9 mouse cellular contexts compared by ENCODE assay signal in the genomic region with DNA sequence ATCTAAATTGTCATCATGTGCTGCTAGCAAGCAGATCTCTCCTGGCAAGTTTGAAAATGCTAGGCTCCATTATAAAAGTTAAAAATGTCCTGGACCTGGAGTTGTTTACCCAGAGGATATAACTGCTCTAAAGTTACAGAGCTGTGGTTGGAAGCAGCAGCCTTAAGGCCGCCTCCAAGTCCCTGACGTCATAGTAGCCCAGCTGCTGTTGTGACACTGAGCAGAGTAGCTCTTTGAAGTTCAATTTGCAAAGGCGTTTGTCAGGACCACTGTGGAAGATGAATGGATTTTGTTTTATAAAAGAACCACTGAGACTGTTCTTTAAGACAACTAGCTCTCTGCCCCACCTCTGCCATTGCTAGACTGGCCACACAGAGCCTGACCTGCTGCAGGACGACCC. TPM values are rescaled to one million over a fixed set of nuclear protein-coding genes. Genes with fewer than 3 reads are reported as not detected.
DNase-seq lines count a peak whose midpoint lies in the region; ATAC-seq lines count a peak whose summit lies in the region.
"Had no signal": no experiment of that assay in that cellular context is flagged by ENCODE, and none has a peak within 500 bp of the region (broad histone marks: within the 10 kb centered on the region; RNA-seq: fewer than 3 reads in every experiment).

A gene (plus strand): TSS at position 154 of the 400 bp plus-strand sequence.

- no peak within 1 kb of the TSS for H3K4me3 ChIP-seq in forebrain, embryonic 16.5 days (replicated peaks; ENCODE audit: low read length)
- H3K4me3 ChIP-seq in stomach, embryonic 15.5 days (replicated peaks) = no peak within 1 kb of the TSS

- no peak within 1 kb of the TSS for H3K9ac ChIP-seq in forebrain, embryonic 16.5 days (replicated peaks; ENCODE audit: low read depth, low read length)
- H3K9ac ChIP-seq in stomach, embryonic 15.5 days = no peak within 1 kb of the TSS

- H3K4me2 ChIP-seq in forebrain, embryonic 16.5 days (ENCODE audit: low read length) = no peak within 1 kb of the TSS
- no peak within 1 kb of the TSS for H3K4me2 ChIP-seq in stomach, embryonic 15.5 days

- H3K36me3 ChIP-seq in forebrain, embryonic 16.5 days (ENCODE audit: control insufficient read depth, insufficient read depth) = no peaks in the 10 kb centered on the region; the same call in 1 of the 2 replicates
- no peaks in the 10 kb centered on the region for H3K36me3 ChIP-seq in stomach, embryonic 15.5 days

- WGBS in forebrain, embryonic 16.5 days = 2% methylated on average over 4 of the region's 4 CpGs
- WGBS in stomach, embryonic 15.5 days = 6% methylated on average over 4 of the region's 4 CpGs

- no peak within 1 kb of the TSS; the same call in 1 of the 2 replicates for H3K27ac ChIP-seq in forebrain, embryonic 16.5 days (ENCODE audit: low read length)
- H3K27ac ChIP-seq in stomach, embryonic 15.5 days = 0 out of 2 replicates have a peak within 1 kb of the TSS, but pooled peaks have one; percentile 35
- H3K27ac ChIP-seq: macrophage had no signal

- DNase-seq in adrenal gland, adult 2 months = peak; percentile 19
- no peak for DNase-seq in adrenal gland, postnatal 4 days (ENCODE audit: low spot score in 2 of 2)
- peak; percentile 38 for DNase-seq in 416B (ENCODE audit: low read depth)
- DNase-seq in layer of hippocampus, adult 8-10 months (ENCODE audit: low spot score in 2 of 2) = peak; percentile 41 to 50
- DNase-seq in lung, postnatal 14 days = peak; percentile 38
- DNase-seq in thymus, postnatal 4 days = no peak

- no peaks in the 10 kb centered on the region for H3K27me3 ChIP-seq in forebrain, embryonic 16.5 days (replicated peaks; ENCODE audit: control insufficient read depth, insufficient read depth, low read length)
- H3K27me3 ChIP-seq in stomach, embryonic 15.5 days (replicated peaks) = no peaks in the 10 kb centered on the region

- no peaks in the 10 kb centered on the region for H3K9me3 ChIP-seq in forebrain, embryonic 16.5 days (ENCODE audit: control insufficient read depth, low read length)
- no peaks in the 10 kb centered on the region for H3K9me3 ChIP-seq in stomach, embryonic 15.5 days

- ATAC-seq in forebrain, embryonic 16.5 days = peak; percentile 86
- peak; percentile 75; the same call in 1 of the 2 replicates for ATAC-seq in stomach, embryonic 15.5 days (ENCODE audit: insufficient read depth, low FRiP score, low read depth)

- peaks cover 10% of the 10 kb centered on the region for H3K4me1 ChIP-seq in forebrain, embryonic 16.5 days (replicated peaks; ENCODE audit: control insufficient read depth, insufficient read depth, low read length)
- H3K4me1 ChIP-seq in stomach, embryonic 15.5 days = no peaks in the 10 kb centered on the region

RNA-seq across cellular contexts. Expression of the gene that starts here (rescaled TPM):
- 1 to 10 TPM; 5.3 to 5.9 TPM for total RNA-seq in adrenal gland, adult 2 months (2021)
- polyA plus RNA-seq in adrenal gland, adult 2 months (2012; rRNA removed) = 0.08 and 0.16 TPM in 2 replicates
- total RNA-seq in adrenal gland, postnatal 4 days (2021) = 1 to 10 TPM; 4.7 to 5.5 TPM
- polyA plus RNA-seq in forebrain, embryonic 16.5 days (2015; fragmentation: Nextera tagmentation; extraction: Ambion mirVana) = 48.2 and 48.7 TPM in 2 replicates
- 10 to 100 TPM; 60.2 to 99.7 (median 75.6) TPM for total RNA-seq in layer of hippocampus, adult 8-10 months (2022)
- 1.4 and 1.8 TPM in 2 replicates for polyA plus RNA-seq in stomach, embryonic 15.5 days (2015; fragmentation: Nextera tagmentation; extraction: Ambion mirVana)
- polyA plus RNA-seq: macrophage had no signal

Comparison
In these comparisons a context has a peak if more than half of its experiments do, and no peak if none do; other contexts are left out.
1. RNA of the gene that starts here (total RNA-seq): 60.2 to 99.7 TPM in layer of hippocampus, adult 8-10 months; 5.3 to 5.9 TPM in adrenal gland, adult 2 months and 4.7 to 5.5 TPM in adrenal gland, postnatal 4 days; every median in the first group is over 4 times any median in the second.
2. RNA of the gene that starts here (polyA plus RNA-seq): 48.2 to 48.7 TPM in forebrain, embryonic 16.5 days; 1.4 to 1.8 TPM in stomach, embryonic 15.5 days and 0.08 to 0.16 TPM in adrenal gland, adult 2 months; every median in the first group is over 10 times any median in the second.
3. DNase-seq: peak in adrenal gland, adult 2 months (single experiment), 416B (single experiment), layer of hippocampus, adult 8-10 months (2 of 2) and lung, postnatal 14 days (single experiment); none in adrenal gland, postnatal 4 days (0 of 2) and thymus, postnatal 4 days (single experiment).